Mouse (Mus musculus) bone marrow macrophage, adult 2 months (primary cell): ENCODE results near the gene Itsn1.

ENCODE experiments used
- CTCF ChIP-seq: IDR thresholded peaks from 2 replicates; pipeline ENCODE4 v1.5.1; 2012; ENCODE audit warnings: low read depth, mild to moderate bottlenecking, low read length, moderate library complexity
- POLR2A ChIP-seq: IDR thresholded peaks from 2 replicates; pipeline ENCODE4 v1.6.1; 2012; ENCODE audit warnings: mild to moderate bottlenecking, low read depth, low read length, borderline replicate concordance

DNA sequence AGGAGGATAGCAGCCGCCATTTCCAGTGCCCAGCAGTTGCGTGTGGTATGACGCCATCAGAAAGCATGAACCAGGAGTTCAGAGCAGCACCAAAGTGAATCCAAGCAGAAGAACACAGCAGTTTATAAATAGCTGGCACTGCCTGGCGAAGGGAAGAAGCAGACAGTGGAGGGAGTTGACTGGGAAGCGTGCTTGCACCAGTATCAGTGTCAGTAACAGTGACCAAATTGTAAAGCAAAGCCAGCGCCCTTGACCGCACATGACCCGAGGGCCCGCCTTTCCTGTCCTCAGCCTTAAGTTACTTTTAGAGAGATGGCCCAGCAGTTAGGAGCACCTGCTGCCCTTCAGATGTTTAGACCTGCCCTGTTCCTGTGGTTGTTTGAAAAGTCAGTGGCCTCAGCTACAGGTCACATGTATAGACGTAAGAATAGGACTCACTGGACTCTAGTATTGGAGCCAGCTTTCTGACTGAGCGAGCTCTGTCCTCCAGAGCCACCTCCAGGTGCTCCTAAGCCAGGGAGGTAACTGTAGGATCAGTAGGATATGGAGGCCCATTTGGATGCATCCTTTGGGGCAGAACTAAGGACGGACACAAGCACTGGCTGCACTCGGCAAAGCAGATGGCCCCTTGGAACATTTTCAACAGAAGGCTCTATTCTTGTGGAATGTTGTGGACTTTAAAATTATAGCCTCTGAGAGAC, 118.6 kb downstream of the Itsn1 start:
- TF ChIP-seq POLR2A (no peak), CTCF (no peak)
